Mouse (Mus musculus) lung, postnatal 10 days (tissue): ENCODE data around the gene Galnt4.
"Not testable (repeated sequence)": the region's sequence is repeated elsewhere in the genome, so short reads cannot be mapped to it uniquely, and the experiment has no call there.

Experiments
- DNase-seq: peaks from one replicate; pipeline ENCODE4 v3.0.0; 2021

Galnt4 gene

DNA sequence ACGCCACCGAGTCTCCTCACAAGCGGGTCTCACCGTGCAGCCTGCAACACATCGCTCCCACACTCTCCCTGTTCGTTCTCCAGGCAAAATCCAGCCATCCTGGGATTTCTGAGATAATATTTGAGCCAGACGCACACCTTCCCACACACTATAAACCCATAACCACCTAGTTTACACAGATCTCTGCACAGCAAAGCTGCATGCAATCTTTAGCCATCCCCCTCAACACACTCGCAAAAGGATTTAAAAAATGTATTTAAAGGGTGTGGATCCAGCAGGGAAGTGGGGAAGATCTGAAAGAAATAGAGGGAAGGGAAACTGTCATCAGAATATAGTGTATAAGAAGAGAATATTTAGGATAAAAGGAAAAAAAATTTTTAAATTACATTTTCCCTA, 8.3 kb downstream of the Galnt4 start:
- no peak for DNase-seq

DNA sequence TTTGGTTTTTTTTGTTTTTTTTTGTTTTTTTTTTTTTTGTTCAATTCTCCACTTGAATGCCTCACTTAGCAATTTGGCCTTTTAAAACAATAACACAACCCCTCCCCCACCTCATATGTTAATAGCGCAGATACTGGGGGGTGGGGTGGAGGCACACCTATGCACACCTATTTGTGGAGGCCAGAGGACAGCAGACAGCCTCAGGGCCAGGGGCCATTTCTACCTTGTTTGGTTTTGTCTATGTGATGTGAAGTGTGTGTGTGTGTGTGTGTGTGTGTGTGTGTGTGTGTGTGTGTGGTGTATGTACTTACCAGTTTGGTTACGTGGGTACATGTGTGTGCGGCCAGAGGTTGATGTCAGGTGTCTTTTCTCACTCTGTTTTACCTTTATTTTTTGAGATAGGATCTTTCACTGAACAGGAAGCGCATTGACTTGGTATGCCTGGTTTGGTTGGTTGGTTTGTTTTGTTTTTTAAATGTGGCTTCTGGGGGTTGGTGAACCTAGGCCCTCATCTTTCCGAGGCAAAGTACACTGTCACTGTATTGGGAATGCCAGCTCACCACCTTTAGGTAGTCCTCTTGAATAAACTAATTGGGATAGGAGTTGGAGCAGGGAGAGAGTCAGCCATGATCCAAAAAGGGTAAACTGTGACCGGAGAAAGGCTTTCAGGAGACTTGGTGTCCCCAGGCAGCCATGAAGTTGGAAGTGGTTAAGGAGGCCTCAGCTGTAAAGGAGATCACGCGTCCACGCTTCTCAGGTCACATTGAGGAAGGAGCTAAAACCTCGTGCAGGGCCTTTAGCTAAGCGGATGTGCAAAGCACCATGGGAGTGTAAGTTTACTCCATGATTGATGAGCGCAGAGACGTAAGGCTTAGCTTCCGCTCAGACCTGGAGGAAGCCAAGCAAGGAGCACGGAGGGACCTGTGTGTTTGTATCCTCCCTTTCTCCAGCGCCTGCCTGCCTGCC, 9.0 kb downstream of the Galnt4 start:
- DNase-seq, result no peak

DNA sequence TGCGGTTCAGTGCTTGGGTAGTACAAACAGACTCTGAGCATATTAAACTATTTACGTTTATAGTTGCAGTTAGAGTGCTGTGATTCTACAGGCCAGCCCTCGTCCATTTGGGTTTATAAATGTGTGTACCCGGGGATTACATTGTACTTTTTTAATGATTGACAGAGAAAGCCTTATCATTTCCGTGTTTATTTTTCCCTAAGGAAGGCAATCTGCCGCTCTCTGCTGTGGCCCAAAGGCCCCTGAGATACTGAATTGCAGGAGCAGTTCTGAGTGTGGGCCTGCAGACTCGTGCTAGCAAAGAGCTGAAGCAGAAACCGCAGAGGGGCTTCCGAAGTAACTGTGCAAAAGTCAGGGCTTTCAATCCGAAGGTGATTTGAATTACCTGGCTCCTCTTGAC, 9.9 kb downstream of the Galnt4 start:
- no peak for DNase-seq

DNA sequence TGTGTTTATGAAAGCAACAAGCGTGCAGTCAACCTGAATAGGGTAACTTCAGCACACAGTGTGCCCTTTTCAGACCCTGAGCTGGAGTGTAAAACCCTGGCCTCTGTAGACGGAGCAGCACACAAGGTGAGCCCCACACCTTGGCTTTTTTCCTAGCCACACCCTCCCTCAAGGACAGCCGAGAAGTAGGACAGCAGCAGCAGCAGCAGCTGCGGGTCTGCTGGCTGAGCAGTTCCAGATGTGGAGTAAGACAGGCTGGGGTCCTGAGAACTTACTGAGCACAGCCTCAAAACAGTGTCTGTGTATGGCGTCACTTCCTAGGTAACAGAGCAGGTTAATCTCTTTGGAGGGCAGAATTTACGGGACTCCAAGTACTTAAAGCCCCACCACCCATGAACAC, 10.7 kb downstream of the Galnt4 start:
- no peak for DNase-seq

DNA sequence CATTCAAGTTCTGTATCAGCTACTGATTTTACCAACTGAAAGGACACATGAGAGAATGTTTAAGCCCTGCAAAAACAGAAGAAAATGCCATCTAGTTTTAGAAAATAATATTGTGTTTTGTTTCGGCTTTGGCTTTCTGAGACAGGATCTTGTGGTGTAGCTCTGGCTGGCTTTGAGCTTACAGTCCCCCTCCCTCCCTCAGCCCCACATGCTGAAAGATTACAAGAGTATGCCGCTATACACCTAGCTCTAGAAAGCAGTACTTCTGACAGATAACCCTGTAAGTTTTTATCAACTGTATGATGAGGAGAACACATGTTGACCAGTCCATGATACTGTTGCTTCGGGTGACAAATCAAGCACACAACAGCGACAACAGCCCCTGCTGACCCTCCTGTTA, 11.5 kb downstream of the Galnt4 start:
- no peak for DNase-seq

DNA sequence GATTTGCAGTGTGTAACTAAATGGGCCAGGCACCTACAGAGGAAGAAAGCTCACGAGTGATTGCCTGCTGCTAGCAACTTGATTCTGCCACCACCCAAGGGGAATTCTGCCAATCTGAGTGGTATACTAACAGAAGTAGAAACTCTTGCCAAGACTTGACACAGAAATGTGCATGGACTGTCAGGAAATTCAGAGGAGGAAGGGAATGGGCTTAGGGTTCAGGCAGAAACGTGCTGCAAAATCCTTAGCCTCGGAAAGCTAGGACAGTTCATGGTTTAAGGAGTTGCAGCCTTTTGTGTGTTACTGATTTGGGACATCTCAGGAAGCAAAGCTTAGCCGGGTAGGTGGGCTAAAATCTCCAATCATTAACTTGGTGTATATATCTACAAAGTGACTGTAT, 18.3 kb downstream of the Galnt4 start, which contains the start of gene Phxr2:
Gene Phxr2 (minus strand): TSS at position 101 of the 400 bp plus-strand sequence.
- DNase-seq, result no peak

DNA sequence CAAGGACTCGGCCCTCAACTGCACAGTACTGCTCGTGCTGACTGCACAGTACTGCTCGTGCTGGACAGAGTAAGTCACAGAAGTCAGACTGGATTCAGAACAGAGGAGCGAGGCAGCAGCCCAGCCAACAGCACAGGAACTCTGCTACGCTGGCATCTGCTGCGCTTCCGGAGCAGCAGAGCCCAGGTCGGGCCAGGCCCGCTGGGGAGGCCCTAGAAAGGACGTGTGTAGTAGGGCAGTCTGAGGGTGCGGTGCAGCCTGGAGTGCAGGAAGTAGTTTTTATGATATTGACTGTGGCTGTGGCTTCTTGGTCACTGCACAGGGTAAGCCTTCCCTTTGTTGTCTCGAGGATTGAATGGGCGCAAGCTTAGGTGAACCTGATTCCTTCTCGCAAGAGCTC, 19.0 kb downstream of the Galnt4 start:
- no peak for DNase-seq

DNA sequence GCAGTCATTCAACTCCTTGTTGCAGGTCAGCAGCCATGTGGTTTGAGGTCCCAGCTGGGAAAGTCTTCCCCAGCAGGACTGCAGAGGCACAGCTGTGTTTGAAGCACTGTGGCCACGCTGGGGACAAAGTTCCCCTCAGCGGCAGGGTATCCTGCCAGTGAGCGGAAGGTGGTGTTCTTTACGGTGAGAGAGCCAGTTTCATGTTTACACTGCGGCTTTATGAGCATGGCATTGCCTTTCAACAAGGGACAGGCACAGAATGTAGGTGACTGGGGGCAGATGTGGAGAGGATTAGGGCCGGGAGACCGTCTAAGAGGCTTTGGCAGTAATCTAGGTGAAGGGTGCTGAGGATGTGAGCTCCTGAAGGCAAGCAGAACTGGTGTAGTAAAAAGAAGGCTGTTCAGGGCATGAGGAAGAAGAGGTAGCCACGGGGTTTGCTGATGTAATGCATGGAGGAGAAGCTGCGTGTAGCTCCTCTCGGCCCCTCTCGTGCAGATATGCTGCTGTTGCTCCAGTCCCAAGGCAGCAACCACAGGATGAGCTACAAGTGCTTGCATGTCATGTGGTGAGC, 19.8 kb downstream of the Galnt4 start:
- DNase-seq, result no peak

DNA sequence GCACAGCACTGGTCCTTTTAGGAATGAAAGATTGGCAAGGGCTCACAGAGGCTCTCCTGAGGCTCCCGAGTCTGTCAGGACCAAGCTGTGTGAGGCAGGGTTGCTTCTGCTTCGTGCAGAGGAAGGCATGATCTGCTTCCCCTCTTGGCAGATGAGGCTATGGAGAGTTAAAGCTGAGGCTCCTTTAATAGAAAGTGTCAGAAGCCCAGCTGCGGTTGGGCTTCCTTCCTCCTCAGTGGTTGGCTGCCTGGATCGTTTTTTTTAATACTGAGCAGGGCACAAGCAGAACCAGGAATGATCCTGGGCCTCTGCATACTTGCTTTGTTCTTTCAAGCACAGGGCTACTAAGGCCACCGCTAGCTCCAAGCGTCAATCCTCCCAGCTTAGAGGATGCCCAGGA, 22.7 kb downstream of the Galnt4 start:
- DNase-seq, result peak; percentile 51

DNA sequence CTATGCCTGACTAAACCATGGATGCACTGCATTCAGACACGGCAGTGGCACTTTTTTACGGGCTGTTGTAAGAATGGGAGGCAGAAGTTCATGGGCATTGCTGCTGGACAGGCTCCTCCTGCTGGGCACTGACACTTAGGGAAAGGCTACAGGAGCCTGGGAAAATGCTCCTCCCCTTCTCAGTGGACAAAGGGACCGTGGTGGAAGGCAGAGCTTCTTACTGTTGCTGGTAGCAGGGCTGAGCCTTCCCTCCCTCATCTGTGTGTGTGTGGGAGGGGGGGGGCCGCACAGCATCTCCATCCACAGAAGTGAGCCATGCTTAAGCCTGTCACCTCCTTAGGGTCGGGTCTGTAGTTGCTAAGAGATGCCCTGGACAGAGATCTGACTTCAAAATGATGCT, 23.3 kb downstream of the Galnt4 start:
- DNase-seq, result peak; percentile 30

DNA sequence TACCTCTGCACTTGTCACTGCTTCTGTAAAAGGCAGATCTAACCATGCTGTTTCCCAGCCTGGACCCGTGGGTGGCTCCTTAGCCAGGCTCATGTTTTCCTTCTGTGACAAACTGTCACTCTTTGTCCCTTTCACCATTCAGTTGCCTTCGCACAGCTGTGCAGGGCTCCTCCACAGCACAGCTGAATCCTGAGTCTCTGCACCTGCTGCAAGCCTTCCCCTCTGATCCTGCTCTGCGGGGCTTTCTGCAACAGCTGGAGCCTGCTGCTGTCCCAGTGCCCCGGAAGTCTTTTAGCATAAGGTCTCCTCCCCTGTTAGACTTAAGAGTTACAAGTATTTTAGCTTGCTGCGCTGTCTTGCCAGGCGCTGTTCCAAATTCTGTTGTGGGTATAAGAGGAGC, 24.2 kb downstream of the Galnt4 start:
- DNase-seq, result peak; percentile 73

DNA sequence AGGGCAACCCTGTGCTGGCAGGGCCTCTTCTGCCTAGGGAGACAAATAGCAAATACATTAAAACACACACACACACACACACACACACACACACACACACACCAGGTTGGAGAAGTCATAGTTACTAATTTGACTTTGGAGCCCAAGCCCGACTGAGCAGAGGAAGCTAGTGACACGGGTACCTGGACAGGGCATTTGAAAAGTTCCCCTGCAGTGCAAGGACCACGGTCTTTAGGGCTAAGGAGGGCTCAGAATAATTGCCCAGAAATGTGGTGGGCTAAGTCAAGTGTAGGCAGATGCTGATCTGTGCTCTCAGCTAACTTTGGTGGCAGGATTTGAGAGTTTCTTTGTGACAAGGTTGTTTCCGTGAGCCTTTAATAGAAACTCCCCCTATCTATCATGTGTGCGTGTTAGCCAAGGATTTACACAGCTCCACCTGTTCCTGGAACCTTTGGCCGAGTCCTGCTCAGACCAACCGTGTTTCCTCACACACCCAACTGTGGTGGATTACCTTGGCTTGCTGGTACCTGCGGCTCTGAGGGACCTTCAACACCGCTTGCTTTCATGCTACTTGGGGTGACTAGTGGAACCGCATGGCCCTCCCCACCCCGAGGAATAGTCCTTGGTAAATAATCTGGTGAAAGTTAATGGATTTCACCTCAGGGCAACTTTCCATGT, 24.8 kb downstream of the Galnt4 start:
- no peak for DNase-seq

DNA sequence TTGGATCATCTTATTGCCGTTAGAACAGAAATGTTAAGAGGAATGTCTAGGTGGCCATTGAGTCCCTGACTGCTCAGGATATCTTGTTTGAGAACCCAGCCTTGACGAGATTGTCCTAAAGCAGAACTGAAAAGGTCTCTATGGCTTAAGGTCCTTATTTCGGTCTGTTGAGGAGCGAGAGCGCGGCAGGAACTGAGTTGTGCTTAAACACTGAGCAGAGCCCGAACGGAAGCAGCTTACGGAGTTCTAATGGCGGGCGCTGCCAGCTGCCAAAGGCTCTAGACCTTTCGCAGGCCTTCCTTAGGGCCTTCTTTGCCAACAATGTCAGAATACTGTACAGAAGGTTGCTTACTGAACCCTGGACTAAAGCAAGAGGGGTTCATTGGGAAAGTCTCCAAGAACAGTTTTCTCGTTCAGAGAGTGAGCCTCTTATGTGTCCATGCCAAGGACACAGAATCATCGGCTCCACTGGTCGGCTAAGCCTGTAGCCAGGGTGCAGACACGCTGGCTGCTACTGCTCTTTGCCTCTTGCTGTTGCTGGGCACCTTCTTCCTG, 25.4 kb downstream of the Galnt4 start:
- no peak for DNase-seq

DNA sequence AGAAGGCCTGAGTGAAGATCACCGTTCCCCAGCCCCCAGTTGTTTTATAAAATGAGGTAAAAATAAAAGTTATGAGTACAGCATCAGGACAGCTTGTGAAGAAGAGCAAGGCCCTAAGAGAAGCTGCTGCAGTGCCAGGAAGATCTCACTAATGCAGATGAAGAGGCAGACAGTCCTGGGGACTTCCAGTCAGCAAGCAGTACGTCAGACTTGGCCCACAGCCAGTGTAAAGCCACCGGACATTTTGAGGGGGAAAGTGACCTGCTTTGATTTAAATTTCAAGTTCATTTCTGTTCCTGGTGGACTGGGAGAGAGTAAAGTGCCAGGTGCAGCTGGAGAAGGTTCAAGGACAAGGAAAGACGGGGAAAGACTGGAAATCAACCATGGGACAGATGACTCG, 28.4 kb downstream of the Galnt4 start:
- peak; percentile 58 for DNase-seq

DNA sequence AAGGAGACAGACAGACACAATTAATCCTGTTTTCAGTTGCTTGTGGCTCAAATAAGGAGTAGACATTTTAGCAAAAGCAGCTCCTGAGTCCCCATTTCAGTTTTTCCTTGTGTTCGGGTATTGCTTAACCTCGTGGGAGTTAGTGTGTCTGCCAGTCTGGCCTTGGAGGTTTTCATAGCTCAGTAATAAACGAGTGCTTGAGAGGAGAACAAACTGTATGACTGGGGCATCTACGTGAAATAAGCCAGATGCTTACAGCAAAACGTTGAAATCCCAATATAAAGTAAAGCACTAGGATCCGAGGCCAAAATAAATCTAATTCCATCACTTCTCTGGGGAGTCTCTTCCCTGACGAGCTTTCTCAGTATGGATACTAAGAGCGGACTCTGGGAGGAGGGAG, 37.7 kb downstream of the Galnt4 start:
- no peak for DNase-seq

DNA sequence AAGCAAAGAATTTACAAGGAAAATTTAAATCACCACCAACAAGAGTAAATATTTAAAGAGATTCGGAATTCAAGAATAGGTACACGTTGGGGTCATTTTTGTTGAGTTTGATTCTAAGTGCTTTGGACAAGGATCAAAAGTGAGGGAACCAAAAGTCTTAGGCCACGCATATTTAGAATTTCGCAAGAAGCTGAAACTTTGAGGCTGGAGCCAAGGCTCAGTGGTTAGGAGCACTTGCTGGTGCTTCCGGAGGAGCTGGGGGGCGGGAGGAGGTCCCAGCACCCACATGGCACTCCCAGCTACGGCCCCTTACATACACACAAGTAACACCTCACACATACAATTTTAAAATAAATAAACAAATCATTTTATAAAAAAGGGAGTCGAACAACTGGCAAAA, 38.6 kb downstream of the Galnt4 start:
- DNase-seq, result no peak

DNA sequence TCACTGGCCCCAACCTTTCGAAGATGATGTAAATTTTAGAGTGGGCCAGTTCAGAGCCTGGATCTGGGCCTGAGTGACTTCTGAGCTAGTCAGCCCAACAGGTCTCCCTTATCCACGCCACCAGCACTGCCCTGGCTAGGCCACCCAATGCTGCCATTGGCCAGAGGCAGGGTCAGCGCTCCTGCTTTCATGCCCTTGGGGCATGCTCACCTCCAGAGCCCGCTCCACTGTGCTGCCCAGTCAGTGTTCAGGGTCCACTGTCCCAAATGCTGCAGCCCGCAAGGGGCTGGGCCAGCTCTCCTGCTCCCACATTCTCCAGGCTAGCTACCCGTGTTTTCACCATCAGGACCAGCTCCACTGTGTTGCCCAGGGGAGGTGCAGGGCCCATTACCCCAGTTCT, 42.1 kb downstream of the Galnt4 start:
- DNase-seq, result no peak

DNA sequence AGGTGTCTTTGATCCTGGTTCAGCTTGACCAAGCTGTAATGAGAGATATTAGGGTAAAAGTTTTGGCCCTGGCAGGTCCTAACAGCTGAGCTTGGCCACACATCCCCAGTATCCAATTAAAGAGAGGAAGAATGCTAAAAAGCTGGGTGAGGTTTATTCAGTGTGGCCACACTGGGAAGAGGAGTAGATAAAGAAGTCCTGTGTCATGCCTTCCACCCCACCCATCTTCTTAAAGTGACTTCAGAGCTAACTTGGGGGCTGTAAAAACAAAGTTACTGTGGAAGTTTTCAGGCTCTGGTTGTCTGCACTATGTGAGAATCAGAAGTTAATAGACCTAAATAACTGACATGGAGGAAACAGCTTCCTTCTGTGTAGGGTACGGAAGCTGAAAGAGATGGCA, 43.6 kb downstream of the Galnt4 start:
- DNase-seq, result no peak

DNA sequence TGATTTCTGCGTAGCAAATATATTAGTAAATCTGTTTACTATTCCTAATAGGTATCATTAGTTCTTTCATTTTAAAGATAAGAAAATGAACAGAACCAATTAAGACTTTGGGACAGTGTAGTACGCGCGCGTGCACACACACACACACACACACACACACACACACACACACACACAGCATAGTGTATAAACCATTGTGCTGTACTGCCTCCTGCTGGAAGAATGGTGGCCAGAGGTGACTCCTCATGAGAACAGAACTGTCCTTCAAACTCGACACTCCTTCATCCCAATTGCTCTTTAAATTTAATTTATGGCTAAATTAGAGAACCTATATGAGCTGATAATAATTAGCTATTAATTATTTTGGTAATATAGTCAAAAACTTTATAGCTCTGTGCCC, 44.1 kb downstream of the Galnt4 start:
- peak; percentile 73 for DNase-seq

DNA sequence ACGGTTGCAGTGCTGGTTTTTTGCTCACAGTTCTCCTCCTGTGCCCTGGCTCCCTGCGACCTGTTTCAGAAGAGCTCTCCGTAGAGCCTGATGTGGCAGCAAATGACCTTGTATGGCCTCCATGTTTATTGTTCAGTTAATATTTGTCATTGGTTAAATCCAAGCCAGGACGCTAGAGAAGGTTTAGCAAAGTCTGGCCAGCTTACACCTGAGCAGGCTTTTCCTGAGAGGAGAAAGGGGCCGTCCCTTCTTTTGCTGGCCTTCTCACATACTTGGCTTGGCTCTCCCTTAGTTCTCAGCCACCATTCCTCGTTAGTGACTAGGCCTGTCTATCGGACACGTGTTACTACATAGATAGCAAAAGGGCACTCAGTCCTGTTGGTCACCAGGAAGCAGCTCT, 46.7 kb downstream of the Galnt4 start:
- no peak for DNase-seq

DNA sequence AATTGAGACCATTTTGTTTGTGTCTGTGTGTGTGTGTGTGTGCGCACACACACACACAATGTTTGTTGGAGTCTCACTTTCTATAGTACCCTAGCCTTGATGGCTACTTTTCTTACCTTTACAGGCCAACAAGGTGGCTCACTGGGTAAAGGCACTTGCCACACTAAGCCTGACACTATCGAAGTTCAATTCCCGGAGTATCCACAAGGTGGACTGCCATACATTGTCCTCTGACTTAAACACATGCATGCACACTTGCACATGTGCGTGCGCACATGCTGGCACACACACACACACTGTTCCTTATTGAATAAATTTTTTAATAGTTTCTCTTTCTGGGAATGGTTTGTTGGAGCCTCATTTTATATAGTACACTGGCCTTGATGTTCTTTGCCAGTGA, 48.8 kb downstream of the Galnt4 start:
- DNase-seq, result no peak

DNA sequence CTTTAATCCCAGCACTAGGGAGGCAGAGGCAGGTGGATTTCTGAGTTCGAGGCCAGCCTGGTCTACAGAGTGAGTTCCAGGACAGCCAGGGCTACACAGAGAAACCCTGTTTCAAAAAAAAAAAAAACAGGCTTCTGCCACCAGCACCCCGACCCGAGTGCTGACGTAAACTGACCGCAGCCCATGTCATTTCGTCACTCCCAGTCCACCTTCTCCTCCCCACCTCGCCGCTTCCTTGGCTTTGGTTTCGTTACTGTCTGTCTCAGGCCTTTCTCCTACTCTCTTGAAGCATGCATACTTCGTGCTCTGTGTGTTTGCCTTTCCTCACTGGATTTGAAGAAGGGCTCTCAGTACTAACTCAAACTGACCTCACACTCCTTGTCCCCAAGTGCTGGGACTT, 49.7 kb downstream of the Galnt4 start:
- DNase-seq, result not testable (repeated sequence)

DNA sequence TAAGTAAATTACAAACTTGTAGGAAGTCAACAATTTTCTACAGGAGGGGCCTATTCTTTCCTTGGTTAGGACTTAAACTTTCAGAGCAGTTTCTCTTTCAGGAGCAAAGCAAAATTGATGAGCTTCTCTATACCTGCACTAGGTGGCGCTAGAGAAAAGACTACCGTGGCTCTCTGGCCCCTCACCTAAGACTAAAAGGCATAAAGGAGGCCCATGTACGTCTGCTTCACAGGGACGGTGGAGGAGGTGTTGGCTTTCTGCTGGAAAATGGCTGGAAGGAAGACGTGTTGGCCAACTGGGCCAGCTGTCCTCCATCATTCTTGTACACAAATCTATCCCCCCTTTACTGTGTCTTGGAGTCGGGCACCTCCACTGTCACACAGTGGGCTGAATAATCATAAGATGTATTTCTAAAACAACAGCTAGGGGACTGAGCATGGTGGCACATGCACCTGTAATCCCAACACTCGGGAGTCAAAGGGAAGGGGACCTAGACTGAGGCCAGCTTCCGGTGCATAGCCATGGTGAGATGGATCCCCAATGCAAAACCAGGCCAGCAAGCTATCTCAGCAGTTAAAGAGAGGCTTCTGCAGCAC, 54.1 kb downstream of the Galnt4 start:
- DNase-seq, result peak; percentile 59
